Mouse (Mus musculus) cerebellum, postnatal 25 days (tissue): ENCODE results near the gene Tnk2.

Source experiments
- DNase-seq, 2 experiments: peaks; one replicate each; pipeline ENCODE4 v3.0.0; 2021; ENCODE audit warnings: mixed read lengths in 2 of 2

The Tnk2 gene

GRCm38 (mm10) chr16:32643661-32644061, at the start of gene Tnk2:
TSS of gene Tnk2 (plus strand) at chr16:32643874.
- peak; percentile 92 to 95 for DNase-seq

DNA sequence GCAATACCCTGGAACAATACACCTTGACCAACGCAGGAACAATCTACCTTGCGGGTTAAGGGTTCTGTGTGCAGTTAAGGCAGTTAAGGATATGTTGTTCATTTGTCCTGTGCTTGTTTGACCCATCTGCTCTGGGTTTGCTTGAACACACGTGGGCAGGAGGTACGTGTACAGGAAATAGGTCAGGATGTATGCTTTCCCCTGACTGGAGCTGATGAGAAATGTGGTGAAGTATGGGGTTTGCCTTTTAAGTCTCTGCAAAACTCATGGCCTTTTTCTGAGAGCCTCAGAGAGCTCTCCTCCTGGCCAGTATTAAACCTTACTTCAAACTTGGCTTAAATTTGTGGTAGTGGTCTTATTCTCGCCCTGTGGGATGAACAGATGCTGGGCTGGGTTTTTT, 49.8 kb upstream of the Tnk2 start:
- no peak for DNase-seq

DNA sequence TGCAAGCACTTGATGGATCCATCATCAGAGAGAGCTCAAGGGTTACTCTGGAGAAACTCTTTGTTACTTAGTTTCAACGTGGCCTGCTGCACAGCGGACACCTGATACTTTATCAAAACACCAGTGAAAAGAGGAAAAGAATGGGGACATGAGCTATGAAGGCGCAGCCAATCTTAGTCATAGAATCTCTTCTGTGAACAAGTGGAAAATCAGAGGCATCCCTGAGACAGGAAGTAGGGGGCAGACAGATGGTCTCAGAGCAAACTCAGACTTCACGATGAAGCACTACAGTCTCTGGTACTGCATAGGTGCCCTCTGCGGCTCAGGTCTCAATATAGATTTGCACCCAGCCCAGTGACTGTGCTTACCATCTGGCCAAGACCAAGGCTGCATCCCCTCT, 49.0 kb upstream of the Tnk2 start:
- no peak for DNase-seq

DNA sequence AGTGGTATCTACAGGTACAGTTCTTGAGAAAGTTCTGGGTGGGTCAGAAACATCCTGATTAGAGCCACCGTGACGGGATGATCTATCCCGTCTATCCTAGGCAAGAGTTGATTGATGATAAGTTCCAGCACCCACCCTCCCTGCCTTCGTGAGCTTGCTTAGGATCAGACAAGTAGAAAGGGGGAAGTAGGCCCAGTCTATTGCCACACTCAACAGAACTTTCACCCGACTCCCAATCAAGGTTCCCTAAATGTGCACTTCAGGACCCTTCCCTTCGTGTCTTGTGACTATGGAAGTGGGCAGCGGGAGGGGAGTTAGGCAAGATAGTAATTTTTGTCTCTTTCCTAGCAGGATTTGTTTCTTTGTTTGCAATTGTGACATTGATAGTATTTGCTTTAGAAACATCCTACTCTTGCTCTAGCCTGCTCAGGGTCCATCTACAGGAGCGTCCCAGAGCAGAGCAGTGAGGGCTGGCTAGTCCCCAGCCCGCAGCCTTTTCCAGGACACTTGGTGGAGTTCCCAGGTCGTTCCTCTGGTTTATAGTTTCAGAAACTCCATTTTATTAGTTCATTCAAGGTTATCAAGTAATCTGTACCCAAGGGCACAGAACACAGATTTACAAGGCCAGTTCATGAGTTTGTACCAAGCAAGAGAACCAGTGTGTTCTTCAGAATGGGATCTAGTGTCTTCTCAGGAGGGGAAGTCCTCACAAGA, 48.4 kb upstream of the Tnk2 start:
- no peak for DNase-seq

- DNase-seq, result peak in 1 of 2 experiments; percentile 24
Measured at GRCm38 (mm10) chr16:32597909-32598381, 45.7 kb upstream of the Tnk2 start.

- no peak for DNase-seq
Measured at GRCm38 (mm10) chr16:32599151-32599550, 44.5 kb upstream of the Tnk2 start.

- DNase-seq, result no peak
Measured at GRCm38 (mm10) chr16:32602193-32602685, 41.4 kb upstream of the Tnk2 start.

GRCm38 (mm10) chr16:32607562-32608343, 35.9 kb upstream of the Tnk2 start:
- DNase-seq, result peak in 1 of 2 experiments; percentile 6

DNA sequence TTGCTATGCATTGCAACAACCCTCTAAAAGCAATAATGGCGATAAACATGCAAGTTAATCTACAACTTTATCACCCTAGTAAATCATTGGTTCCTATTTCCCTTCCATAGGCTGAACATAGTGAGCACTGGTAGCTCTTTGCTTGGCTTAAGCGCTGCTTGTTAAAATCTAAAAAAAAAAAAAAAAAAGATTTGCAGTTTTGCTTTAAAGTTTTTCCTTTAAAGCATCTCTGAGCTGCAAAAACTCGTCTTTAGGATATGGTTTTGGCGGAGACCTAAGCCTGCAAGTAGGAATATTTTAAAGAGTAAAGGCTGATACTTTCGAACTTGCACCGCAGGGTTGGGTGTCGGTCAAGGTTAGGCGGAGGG, 35.3 kb upstream of the Tnk2 start:
- DNase-seq, result no peak

DNA sequence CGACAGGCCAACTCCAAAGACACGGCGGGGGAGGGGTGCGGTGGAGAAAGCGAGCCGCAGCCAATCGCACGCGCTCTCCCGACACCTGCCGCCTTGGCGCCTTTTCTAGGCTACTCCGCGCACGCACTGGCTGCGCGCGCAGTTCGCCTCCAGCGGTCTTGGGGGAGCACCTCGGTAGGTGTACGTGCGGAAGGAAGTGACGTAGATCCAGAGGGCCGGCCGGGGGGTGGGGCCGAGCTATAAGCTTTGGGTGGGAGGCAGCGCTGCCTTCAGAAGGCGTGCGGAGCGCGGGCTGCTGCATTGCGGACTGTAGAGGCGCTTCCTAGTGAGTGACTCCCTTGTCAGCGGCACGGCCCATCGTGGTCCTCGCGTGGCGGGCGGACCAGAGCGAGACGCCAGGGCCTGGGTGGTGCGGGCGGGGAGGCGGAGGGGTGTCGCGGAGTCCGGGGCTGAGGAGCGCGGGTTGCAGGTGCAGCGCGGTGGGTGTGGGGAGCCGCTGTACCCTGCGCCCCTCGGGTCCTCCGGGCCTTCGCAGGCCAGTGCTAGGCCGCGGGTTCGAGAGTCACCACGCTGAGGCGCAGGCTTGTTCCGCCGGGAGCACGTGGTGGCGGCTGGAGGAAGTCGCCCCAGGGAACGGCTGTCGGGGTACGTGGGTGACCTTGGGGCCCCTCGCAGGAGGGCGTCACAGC, 34.8 kb upstream of the Tnk2 start, which contains the start of gene Tfrc:
Gene Tfrc (plus strand): TSS at position 209 of the 689 bp plus-strand sequence.
- DNase-seq, result peak; percentile 99 to 100

DNA sequence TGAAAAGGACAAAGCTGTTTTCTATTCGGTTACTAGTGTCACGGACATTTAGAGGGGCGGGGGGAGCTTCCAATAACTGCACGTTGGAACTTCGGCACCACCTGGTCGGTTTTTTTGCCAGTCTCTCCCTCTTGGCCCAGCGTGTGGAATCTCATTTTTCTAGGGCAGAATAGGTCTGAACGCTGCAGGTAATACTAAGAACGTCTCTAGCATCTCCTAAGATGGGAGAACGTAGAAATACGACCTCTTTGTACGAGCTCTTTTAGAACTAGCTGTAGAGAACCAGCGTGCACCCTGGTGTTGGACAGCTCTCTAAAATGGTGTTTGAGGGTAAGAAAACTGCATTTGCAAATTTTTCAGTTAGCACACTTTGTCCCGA, 34.3 kb upstream of the Tnk2 start:
- no peak for DNase-seq

DNA sequence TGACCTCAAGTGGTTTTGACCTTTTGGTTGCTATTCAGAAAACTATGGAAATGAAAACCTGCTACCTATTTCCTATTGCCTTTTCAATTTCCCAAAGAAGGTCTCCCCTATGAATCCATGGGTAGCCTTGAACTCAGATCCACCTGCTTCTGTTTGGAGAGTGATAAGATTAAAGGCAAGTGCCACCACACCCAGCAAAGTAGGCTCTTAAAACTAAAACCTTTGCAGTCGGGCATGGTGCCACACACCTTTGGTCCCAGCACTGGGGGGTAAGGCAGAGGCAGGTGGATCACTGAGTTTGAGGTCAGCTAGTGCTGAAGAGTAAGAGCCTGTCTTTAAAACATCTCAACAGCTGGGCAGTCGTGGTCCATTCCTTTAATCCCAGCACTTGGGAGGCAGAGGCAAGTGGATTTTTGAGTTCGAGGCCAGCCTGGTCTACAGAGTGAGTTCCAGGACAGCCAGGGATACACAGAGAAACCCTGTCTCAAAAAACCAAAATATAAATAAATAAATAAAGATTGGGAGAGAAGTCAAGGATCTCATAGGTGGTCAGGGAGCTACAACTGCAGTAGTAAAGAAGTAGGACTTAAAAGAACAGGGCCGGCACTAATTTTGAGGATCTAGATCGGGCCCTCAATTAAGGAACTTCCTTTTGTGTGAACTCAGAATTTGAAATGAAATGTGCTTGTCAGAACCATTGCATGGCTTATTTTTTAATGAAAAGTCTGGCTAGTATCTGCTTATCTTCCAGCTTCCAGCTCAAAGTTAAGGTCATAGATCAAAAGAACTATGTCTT, 33.0 kb upstream of the Tnk2 start:
- peak in 1 of 2 experiments; percentile 20 for DNase-seq

GRCm38 (mm10) chr16:32612052-32612451, 31.6 kb upstream of the Tnk2 start:
- DNase-seq, result no peak

GRCm38 (mm10) chr16:32613269-32613834, 30.3 kb upstream of the Tnk2 start:
- DNase-seq, result no peak

GRCm38 (mm10) chr16:32614047-32614446, 29.6 kb upstream of the Tnk2 start:
- DNase-seq, result no peak

DNA sequence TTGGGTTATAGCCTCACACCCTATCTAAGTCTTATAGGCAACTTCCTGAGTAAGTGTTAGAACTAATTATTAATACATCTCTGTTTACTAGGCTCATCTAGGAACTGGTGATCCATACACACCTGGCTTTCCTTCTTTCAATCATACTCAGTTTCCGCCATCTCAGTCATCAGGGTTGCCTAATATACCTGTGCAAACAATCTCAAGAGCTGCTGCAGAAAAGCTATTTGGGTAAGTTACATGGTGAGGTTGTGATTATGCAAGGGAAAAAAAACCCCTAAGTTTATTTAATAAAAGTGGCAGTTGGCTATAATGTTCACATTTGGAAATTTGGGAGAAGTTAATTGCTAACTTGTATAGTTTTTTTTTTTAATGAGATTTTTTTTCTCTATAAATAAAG, 24.7 kb upstream of the Tnk2 start:
- DNase-seq, result no peak

GRCm38 (mm10) chr16:32628140-32628539, 15.5 kb upstream of the Tnk2 start:
- no peak for DNase-seq

DNA sequence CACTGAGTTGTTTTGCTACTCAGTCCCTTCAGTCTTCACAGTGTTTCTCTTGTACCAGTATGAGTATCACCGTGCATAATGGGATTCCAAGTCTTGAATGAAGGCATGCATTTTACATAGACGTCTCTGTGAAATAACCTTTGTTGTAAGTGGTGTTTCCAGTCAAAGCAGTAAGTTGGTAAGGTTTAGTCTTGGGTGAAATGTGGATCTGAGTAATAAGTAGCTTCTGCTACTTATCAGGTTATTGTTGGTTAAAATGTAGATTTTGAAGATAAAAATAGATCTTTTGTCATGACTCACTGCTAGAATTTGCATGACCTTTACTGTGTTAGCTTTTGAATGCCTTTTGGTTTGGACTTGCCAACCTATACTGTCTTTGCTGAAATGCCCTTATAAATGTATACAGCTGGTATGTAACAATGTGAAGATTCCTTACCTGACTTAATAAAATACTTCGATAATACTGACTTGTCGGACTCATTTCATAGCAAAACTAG, 11.3 kb upstream of the Tnk2 start:
- no peak for DNase-seq

GRCm38 (mm10) chr16:32633486-32634012, 10.1 kb upstream of the Tnk2 start:
- DNase-seq, result no peak

DNA sequence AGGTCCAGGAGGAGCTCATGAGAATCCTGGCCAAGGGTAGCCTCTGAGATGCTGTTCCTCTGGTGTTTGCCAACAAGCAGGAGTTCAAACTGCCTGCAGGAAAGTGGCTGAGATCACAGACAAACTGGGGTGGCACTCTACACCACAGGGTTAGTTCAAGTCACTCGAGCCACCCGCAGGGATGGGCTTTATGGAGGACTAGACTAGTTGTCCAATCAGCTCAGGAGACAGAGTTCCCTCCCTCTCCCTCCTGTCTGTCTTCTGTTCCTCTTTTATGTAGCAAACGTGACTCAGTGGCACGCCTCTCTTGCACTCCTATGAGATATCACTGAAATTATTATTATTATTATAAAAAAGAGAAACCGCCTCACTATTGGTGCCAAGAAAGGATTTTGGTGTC, 9.5 kb upstream of the Tnk2 start:
- no peak for DNase-seq

DNA sequence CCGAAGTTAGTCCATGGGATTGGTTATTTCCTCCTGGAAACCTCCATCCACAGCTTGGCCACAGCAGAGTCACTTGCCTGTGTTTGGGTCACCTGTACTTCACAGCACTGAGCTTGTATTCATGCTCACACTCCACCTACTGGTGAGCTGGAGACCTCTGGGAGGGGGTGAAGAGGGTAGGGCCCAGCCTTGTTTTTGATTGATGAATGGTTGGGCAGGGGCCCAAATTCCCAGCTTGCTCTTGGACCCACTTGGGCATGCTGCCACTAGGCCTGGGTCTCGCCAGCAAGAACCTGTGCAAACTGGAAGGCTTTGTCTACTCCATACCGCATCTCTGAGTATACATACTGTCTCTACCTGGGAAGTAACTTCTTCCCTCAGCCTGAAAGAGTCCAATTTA, 8.4 kb upstream of the Tnk2 start:
- no peak for DNase-seq

DNA sequence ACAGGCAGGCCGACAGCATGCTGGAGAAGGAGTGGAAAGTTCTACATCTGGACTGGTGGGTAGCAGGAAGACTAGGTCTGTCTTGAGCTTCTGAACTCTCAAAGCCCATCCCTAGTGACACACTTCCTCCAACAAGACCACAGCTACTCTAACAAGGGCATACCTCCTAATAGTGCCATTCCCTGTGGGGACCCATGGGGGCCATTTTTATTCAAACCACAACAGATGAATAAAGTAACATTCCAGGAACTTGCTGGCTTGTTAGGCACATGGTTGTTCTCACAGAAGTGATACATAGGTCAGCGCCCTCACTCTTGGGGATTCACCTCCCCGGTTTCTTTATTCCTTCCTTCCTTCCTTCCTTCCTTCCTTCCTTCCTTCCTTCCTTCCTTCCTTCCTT, 7.3 kb upstream of the Tnk2 start:
- no peak for DNase-seq
